Mouse (Mus musculus) bone marrow macrophage, adult 2 months (primary cell): ENCODE data around the gene Crybg2.

ENCODE experiments used
- CTCF ChIP-seq: IDR thresholded peaks from 2 replicates; pipeline ENCODE4 v1.5.1; 2012; ENCODE audit warnings: low read depth, mild to moderate bottlenecking, low read length, moderate library complexity
- POLR2A ChIP-seq: IDR thresholded peaks from 2 replicates; pipeline ENCODE4 v1.6.1; 2012; ENCODE audit warnings: mild to moderate bottlenecking, low read depth, low read length, borderline replicate concordance

DNA sequence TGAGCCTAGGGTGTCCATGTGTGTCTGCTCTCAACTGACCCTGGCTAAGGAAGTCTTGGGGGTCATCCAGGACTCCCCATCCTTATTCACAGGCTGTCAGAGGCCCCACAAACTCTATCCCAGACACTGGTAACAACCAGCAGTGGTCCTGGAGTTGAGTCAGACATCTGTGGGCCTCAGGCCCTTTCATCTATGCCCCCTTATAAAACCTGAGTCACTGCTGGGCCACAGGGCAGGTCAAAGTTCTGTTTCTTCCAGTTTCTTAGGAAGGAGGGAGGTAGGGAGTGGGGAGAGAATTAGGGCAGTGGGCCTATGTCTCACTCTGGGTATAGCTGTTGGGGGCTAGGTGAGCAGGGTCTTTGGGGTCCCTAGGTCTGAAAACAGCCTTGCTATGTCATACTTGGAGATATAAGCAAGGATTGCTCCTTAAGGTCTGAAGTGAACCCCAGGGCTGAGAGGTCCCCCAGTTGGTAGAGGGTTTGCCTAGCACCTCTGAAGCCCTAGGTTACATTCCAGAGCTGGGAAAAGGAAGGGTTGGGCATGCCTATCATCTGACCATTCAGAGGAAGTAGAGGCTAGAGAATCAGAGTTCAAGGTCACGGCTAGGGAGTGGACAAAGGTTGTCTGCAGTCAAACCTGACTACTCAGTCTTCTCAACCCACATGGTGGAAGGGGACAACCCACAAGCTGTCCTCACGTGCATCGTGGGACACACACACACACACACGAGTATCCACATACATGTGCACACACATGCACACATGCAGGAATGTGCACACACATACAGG, 8.4 kb downstream of the Crybg2 start:
- no peak for TF ChIP-seq CTCF
- TF ChIP-seq POLR2A, result no peak
